Mouse (Mus musculus): ENCODE data around the gene Ryr2.

DNA sequence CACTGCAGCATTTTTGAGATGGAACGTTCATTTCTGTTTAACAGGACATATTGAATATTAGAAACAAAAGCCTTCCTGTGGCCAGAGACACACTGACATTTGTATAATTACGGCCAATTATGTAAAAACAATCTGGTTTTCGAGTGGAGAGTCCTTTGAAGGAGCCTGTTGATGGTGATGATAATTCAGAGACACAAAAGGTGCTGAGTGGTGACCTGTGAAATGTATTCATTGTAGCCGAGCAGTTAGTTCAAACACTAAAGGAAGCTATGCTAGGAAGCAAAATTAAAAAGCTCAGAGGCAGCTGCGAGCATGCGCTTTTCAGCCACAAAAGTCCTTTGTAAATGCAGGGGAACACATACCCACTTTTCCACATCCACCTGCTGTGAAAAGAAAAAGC is 203.9 kb downstream of the Ryr2 start:
- no peak for TF ChIP-seq CTCF (IDR thresholded peaks at IDR 0.05)
- TF ChIP-seq EP300 (IDR thresholded peaks at IDR 0.05): no peak

Measured in lung, postnatal 0 days (tissue).